Mouse (Mus musculus) limb, embryonic 11.5 days (tissue): ENCODE data around the gene Pard3. TPM values are rescaled to one million over a fixed set of nuclear protein-coding genes. Genes with fewer than 3 reads are reported as not detected.

Experiments used
- ATAC-seq: fragments of 200-750 bp; cut with Nextera tagmentation; 2 replicates; pipeline ENCODE4 v1.8.0; 2017; ENCODE audit warnings: low read depth; ENCODE audit not compliant: insufficient number of reproducible peaks, low FRiP score, low TSS enrichment
- DNase-seq: peaks from one replicate; pipeline ENCODE4 v3.0.0-alpha.2; 2015; ENCODE audit warnings: low spot score
- H3K27ac ChIP-seq: fragments of 300-500 bp; sonication (generic); replicated peaks from 2 replicates; pipeline ENCODE4 v1.5.1; 2014; ENCODE audit warnings: low read depth, mild to moderate bottlenecking, low read length
- H3K27me3 ChIP-seq: fragments of 300-500 bp; sonication (generic); 2 replicates; pipeline ENCODE4 v1.6.1; 2014; ENCODE audit warnings: mild to moderate bottlenecking, low read length, mixed read lengths; ENCODE audit not compliant: control insufficient read depth, insufficient read depth
- H3K36me3 ChIP-seq: fragments of 300-500 bp; sonication (generic); 2 replicates; pipeline ENCODE4 v1.6.1; 2014; ENCODE audit warnings: mild to moderate bottlenecking, low read length, moderate library complexity, mixed read lengths; ENCODE audit not compliant: control insufficient read depth, insufficient read depth
- H3K4me1 ChIP-seq: fragments of 300-500 bp; sonication (generic); 2 replicates; pipeline ENCODE4 v1.6.1; 2014; ENCODE audit warnings: low read length, mixed read lengths; ENCODE audit not compliant: control insufficient read depth, insufficient read depth
- H3K4me2 ChIP-seq: fragments of 300-500 bp; sonication (generic); 2 replicates; pipeline ENCODE4 v1.6.1; 2014; ENCODE audit warnings: low read depth, mild to moderate bottlenecking, moderate library complexity; ENCODE audit not compliant: severe bottlenecking
- H3K4me3 ChIP-seq: fragments of 300-500 bp; sonication (generic); 2 replicates; pipeline ENCODE4 v1.5.1; 2014; ENCODE audit warnings: low read depth, low read length
- H3K9ac ChIP-seq: fragments of 300-500 bp; sonication (generic); 2 replicates; pipeline ENCODE4 v1.6.1; 2014; ENCODE audit warnings: mild to moderate bottlenecking, low read length
- H3K9me3 ChIP-seq: fragments of 300-500 bp; sonication (generic); 2 replicates; pipeline ENCODE4 v1.6.1; 2016; ENCODE audit warnings: low read length; ENCODE audit not compliant: control insufficient read depth
- WGBS: fragments of 180-500 bp; shearing (Covaris S2); extraction: QIAGEN DNeasy Blood & Tissue Kit; methylation state at CpG from one replicate; pipeline ENCODE4 v1.1.7; 2014; 5-methylcytosine and 5-hydroxymethylcytosine counted together
- polyA plus RNA-seq: library from polyadenylated mRNA; unstranded; fragments of >200 nt; fragmentation: Nextera tagmentation; extraction: Ambion mirVana; gene quantifications from 2 replicates; pipeline ENCODE4 v1.2.1, GENCODE M21; 2014

Pard3 gene
- polyA plus RNA-seq, 1 experiment from 2014 or later = 38.8 TPM

GRCm38 (mm10) chr8:127592648-127593574, 529.2 kb downstream of the Pard3 start:
- no peak overlapping the region; the same call in 1 of the 2 replicates for H3K27ac ChIP-seq

DNA sequence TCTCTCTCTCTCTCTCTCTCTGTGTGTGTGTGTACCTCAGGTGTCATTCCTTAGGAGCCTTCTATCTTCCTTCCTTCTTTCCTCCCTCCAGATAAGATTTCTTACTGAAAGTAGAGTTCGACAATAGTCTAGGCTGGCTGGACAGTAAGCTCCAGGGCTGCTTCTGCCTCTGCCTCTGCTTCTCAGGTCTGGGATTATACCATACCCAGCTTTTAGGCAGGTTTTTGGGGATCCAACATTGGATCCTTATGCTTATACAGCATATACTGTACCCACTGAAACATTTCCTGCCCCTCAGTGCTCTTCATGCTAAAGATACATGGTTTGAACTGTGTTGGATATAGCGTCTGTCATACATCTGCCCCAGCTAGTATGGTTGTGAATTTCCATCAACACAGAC, 536.9 kb downstream of the Pard3 start:
- 91% methylated on average over 2 of the region's 2 CpGs for WGBS
- DNase-seq (no peak), ATAC-seq (no peak)
- no peak overlapping the region for H3K4me3 ChIP-seq
- H3K9me3 ChIP-seq = no peaks in the 10 kb centered on the region
- no peaks in the 10 kb centered on the region for H3K27me3 ChIP-seq
- no peak overlapping the region for H3K27ac ChIP-seq
- H3K4me1 ChIP-seq = no peaks in the 10 kb centered on the region
- H3K36me3 ChIP-seq = no peaks in the 10 kb centered on the region; the same call in 1 of the 2 replicates
- no peak overlapping the region for H3K9ac ChIP-seq
- no peak overlapping the region for H3K4me2 ChIP-seq

More at GRCm38 (mm10) chr8:127592648-127593574, 529.2 kb downstream of the Pard3 start:
- H3K9ac ChIP-seq = no peak overlapping the region
- 59% methylated on average over 12 of the region's 12 CpGs for WGBS
- ATAC-seq (no peak; the same call in 1 of the 2 replicates), DNase-seq (no peak)
- no peak overlapping the region for H3K4me3 ChIP-seq
- H3K27me3 ChIP-seq = no peaks in the 10 kb centered on the region
- no peaks in the 10 kb centered on the region for H3K36me3 ChIP-seq
- H3K4me1 ChIP-seq = no peaks in the 10 kb centered on the region
- no peak overlapping the region for H3K4me2 ChIP-seq
- no peaks in the 10 kb centered on the region for H3K9me3 ChIP-seq

DNA sequence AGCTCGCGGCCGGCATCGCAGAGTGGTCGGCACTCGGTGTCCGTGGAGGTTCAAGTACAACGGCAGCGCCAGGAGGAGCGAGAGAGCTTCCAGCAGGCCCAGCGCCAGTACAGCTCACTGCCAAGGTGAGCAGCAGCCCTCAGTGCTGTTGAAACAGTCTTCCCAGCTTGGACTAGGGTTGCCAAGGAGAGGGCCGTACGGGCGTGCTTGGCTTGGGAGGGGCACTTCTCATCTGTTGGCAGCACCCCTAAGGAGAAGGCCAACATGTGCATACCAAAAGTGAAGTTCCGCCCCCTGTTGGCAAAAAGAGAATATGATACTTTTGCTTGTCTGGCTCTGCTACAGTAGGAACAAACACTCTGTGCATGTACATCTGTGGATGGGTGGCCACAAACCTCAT, 539.4 kb downstream of the Pard3 start:
- Histone ChIP-seq H3K9ac (no peak overlapping the region), H3K36me3 (no peaks in the 10 kb centered on the region; the same call in 1 of the 2 replicates), H3K9me3 (no peaks in the 10 kb centered on the region), H3K27ac (no peak overlapping the region), H3K27me3 (no peaks in the 10 kb centered on the region), H3K4me3 (no peak overlapping the region), H3K4me1 (no peaks in the 10 kb centered on the region), H3K4me2 (no peak overlapping the region)
- 96% methylated on average over 15 of the region's 15 CpGs for WGBS
- DNase-seq (no peak), ATAC-seq (no peak)

- no peaks in the 10 kb centered on the region; the same call in 1 of the 2 replicates for H3K36me3 ChIP-seq
- WGBS = 88% methylated on average over 7 of the region's 7 CpGs
- no peak overlapping the region for H3K27ac ChIP-seq
- no peak overlapping the region for H3K4me2 ChIP-seq
- H3K27me3 ChIP-seq = no peaks in the 10 kb centered on the region
- H3K4me1 ChIP-seq = no peaks in the 10 kb centered on the region
- no peak overlapping the region for H3K9ac ChIP-seq
- ATAC-seq (no peak), DNase-seq (no peak)
- H3K9me3 ChIP-seq = no peaks in the 10 kb centered on the region
- no peak overlapping the region for H3K4me3 ChIP-seq
Observed at GRCm38 (mm10) chr8:127608541-127609270, 545.0 kb downstream of the Pard3 start.

DNA sequence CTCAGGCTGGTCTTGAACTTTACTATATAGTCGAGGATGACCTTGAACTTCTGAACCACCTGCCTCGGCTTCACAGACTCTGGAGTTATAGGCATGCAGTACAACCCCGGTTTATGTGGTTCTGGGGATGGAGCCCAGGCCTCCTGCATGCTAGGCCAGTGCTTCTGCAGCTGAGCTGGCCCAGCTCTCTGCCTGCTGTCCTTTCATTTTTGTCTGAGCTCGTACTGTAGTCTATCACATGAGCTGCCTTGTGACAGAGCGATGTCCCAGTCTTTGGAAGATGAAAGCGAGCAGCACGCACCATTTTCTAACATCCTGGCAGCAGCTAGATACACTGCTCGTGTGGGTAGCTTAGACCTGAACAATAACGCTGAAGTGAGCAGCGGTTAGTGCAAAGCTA, 545.6 kb downstream of the Pard3 start:
- Histone ChIP-seq H3K4me3 (no peak overlapping the region), H3K27me3 (no peaks in the 10 kb centered on the region), H3K27ac (no peak overlapping the region), H3K36me3 (no peaks in the 10 kb centered on the region), H3K4me1 (no peaks in the 10 kb centered on the region), H3K9ac (no peak overlapping the region), H3K9me3 (no peaks in the 10 kb centered on the region), H3K4me2 (no peak overlapping the region)
- WGBS = 86% methylated on average over 10 of the region's 10 CpGs
- DNase-seq (no peak), ATAC-seq (no peak)

DNA sequence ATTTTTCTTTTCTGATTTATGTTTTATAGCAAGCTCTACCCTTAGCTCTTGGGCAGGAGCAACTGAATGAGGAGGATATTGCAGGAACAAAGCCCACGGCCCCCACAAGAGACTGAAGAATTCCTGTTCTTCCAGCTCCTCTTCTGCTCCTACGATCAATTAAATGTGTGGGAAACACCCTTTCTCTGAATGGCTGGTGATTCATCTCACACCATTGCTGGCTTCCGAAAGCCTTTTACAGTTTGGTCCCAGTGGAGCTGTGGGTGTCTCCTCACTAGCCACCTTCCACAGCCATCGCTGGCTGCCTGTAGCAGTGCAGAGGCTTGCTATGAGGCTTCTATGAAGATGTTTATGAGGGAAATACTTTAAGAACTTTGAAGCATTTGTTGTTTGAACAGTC, 550.5 kb downstream of the Pard3 start:
- H3K36me3 ChIP-seq = no peaks in the 10 kb centered on the region
- no peak for DNase-seq
- no peak overlapping the region for H3K4me2 ChIP-seq
- H3K27me3 ChIP-seq = no peaks in the 10 kb centered on the region
- H3K4me1 ChIP-seq = no peaks in the 10 kb centered on the region
- H3K9ac ChIP-seq = no peak overlapping the region
- no peak overlapping the region for H3K4me3 ChIP-seq
- WGBS = 73% methylated on average over 4 of the region's 4 CpGs
- no peak for ATAC-seq
- no peak overlapping the region for H3K27ac ChIP-seq
- no peaks in the 10 kb centered on the region for H3K9me3 ChIP-seq

DNA sequence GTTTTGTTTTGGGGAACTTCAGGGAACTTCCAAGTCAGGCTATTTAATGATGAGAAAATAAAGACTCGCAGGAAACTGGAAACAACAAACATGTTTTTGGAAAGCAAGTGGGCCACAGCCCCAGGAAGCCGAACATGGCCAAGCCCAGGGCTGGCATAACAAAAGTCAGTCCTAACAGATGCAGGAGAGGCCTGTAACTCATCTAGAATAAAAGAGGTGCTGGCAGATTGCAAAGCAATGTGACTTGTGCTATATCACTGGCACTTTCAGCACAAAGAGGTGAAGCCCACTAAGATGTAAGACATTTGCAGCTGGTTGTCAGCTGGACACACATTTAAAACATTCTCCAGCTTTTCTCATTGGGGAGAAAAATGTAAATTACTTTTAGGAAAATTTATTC, 553.0 kb downstream of the Pard3 start:
- H3K9me3 ChIP-seq = no peaks in the 10 kb centered on the region
- DNase-seq = no peak
- 73% methylated on average over 2 of the region's 2 CpGs for WGBS

GRCm38 (mm10) chr8:127622137-127622536, 558.4 kb downstream of the Pard3 start:
- H3K27me3 ChIP-seq = no peaks in the 10 kb centered on the region
- no peaks in the 10 kb centered on the region for H3K4me1 ChIP-seq
- 94% methylated on average over 3 of the region's 3 CpGs for WGBS
- no peak for DNase-seq
- H3K9me3 ChIP-seq = no peaks in the 10 kb centered on the region
- H3K36me3 ChIP-seq = no peaks in the 10 kb centered on the region
- H3K9ac ChIP-seq = no peak overlapping the region
- ATAC-seq = no peak
- no peak overlapping the region for H3K4me3 ChIP-seq
- H3K27ac ChIP-seq = no peak overlapping the region
- H3K4me2 ChIP-seq = no peak overlapping the region

More for the DNA sequence above, 553.0 kb downstream of the Pard3 start:
- H3K36me3 ChIP-seq = no peaks in the 10 kb centered on the region
- no peaks in the 10 kb centered on the region for H3K4me1 ChIP-seq
- H3K9ac ChIP-seq = no peak overlapping the region
- H3K27me3 ChIP-seq = no peaks in the 10 kb centered on the region
- no peak overlapping the region for H3K4me2 ChIP-seq
- H3K27ac ChIP-seq = no peak overlapping the region
- no peak overlapping the region for H3K4me3 ChIP-seq
- no peak for ATAC-seq
